Mouse (Mus musculus): Measurements from ENCODE around the gene Med4. TPM values are rescaled to one million over a fixed set of nuclear protein-coding genes. Genes with fewer than 3 reads are reported as not detected.

Gene Med4
- total RNA-seq, 2 experiments from 2014 or later, result 12.4 to 12.9 TPM

Other genes starting within 250 kb of the Med4 start
- gene Rb1, start 184.2 kb upstream of the Med4 start, total RNA-seq (2021), result 10 to 100 TPM; 13.8 to 17.7 TPM
- gene Itm2b, start 124.7 kb upstream of the Med4 start, total RNA-seq (2021), result 100 to 1,000 TPM; 244 to 301 TPM
- 100 to 1,000 TPM; 494 to 525 TPM for gene Sucla2, start 15.3 kb downstream of the Med4 start, total RNA-seq (2021)
- gene Nudt15, start 38.2 kb downstream of the Med4 start, total RNA-seq (2021), result 1 to 10 TPM; 4.7 to 4.8 TPM
- gene Gm21750, start 151.2 kb downstream of the Med4 start, total RNA-seq (2021), result not detected